Mouse (Mus musculus) liver, embryonic 13.5 days (tissue): ENCODE results near the gene Pax2. TPM values are rescaled to one million over a fixed set of nuclear protein-coding genes. Genes with fewer than 3 reads are reported as not detected.
"Not testable (repeated sequence)": the region's sequence is repeated elsewhere in the genome, so short reads cannot be mapped to it uniquely, and the experiment has no call there.

ENCODE experiments used
- ATAC-seq: fragments of 200-750 bp; cut with Nextera tagmentation; 2 replicates; pipeline ENCODE4 v1.8.0; 2017; ENCODE audit warnings: low read depth, mild to moderate bottlenecking, moderate number of reproducible peaks, moderate library complexity
- DNase-seq: peaks from one replicate; pipeline ENCODE4 v3.0.0; 2022
- H3K27ac ChIP-seq: fragments of 300-500 bp; sonication (generic); 2 replicates; pipeline ENCODE4 v1.5.1; 2015; ENCODE audit warnings: moderate library complexity, mild to moderate bottlenecking, inconsistent platforms
- H3K27me3 ChIP-seq: fragments of 300-500 bp; sonication (generic); 2 replicates; pipeline ENCODE4 v1.6.1; 2015; ENCODE audit warnings: mild to moderate bottlenecking, inconsistent platforms
- H3K36me3 ChIP-seq: fragments of 300-500 bp; sonication (generic); 2 replicates; pipeline ENCODE4 v1.6.1; 2015; ENCODE audit warnings: mild to moderate bottlenecking, inconsistent platforms
- H3K4me1 ChIP-seq: fragments of 300-500 bp; sonication (generic); replicated peaks from 2 replicates; pipeline ENCODE4 v1.6.1; 2015; ENCODE audit warnings: inconsistent platforms
- H3K4me2 ChIP-seq: fragments of 300-500 bp; sonication (generic); 2 replicates; pipeline ENCODE4 v1.6.1; 2015; ENCODE audit warnings: inconsistent platforms, mild to moderate bottlenecking, moderate library complexity
- H3K4me3 ChIP-seq: fragments of 300-500 bp; sonication (generic); replicated peaks from 2 replicates; pipeline ENCODE4 v1.5.1; 2015; ENCODE audit warnings: mild to moderate bottlenecking, inconsistent platforms
- H3K9ac ChIP-seq: fragments of 300-500 bp; sonication (generic); 2 replicates; pipeline ENCODE4 v1.6.1; 2015; ENCODE audit warnings: mild to moderate bottlenecking, inconsistent platforms
- H3K9me3 ChIP-seq: fragments of 300-500 bp; sonication (generic); replicated peaks from 2 replicates; pipeline ENCODE4 v1.6.1; 2016; ENCODE audit warnings: inconsistent platforms
- WGBS: fragments of 180-500 bp; shearing (Covaris S2); methylation state at CpG from one replicate; pipeline ENCODE4 v1.1.7; 2015; ENCODE audit not compliant: insufficient replicate concordance; 5-methylcytosine and 5-hydroxymethylcytosine counted together
- polyA plus RNA-seq: library from polyadenylated mRNA; unstranded; fragments of >200 nt; fragmentation: Nextera tagmentation; extraction: Ambion mirVana; gene quantifications from 2 replicates; pipeline ENCODE4 v1.2.1, GENCODE M21; 2015

Gene Pax2
- polyA plus RNA-seq, 1 experiment from 2014 or later: not detected

DNA sequence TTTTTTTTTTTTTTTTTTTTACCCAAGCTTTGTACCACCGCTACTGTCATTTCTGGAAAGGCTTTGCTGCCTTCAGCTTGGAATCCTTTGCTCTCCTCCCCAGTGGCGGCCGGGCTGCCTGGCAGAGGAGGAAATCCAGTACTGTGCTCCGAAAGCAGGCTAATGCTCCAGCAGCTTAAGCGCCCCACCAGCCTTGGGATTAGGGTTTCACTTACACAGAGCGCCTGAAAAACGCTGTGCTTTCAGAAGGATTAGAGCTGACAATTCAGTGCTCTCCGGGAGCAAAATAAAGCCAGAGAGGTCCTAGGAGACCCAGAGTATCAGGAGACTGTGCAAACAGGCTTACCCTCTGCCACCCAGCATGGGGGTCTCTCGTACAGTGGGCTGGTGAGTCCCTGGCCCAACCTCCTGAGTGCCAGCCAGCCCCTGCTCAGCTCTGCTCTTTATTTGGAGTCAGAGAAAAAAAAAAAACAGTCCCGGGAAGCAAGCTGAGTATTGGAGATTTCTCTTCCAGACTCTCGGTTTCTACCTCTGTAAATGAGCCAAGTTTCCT is 69.4 kb downstream of the Pax2 start:
- no peak for ATAC-seq
- H3K4me2 ChIP-seq: no peak overlapping the region
- no peak for DNase-seq
- H3K27ac ChIP-seq: no peak overlapping the region
- H3K4me3 ChIP-seq: no peak overlapping the region
- peaks cover 65% of the 10 kb centered on the region for H3K27me3 ChIP-seq
- no peak overlapping the region for H3K9ac ChIP-seq
- no peaks in the 10 kb centered on the region for H3K9me3 ChIP-seq
- no peaks in the 10 kb centered on the region for H3K4me1 ChIP-seq
- H3K36me3 ChIP-seq: no peaks in the 10 kb centered on the region
- 16% methylated on average over 11 of the region's 11 CpGs for WGBS

DNA sequence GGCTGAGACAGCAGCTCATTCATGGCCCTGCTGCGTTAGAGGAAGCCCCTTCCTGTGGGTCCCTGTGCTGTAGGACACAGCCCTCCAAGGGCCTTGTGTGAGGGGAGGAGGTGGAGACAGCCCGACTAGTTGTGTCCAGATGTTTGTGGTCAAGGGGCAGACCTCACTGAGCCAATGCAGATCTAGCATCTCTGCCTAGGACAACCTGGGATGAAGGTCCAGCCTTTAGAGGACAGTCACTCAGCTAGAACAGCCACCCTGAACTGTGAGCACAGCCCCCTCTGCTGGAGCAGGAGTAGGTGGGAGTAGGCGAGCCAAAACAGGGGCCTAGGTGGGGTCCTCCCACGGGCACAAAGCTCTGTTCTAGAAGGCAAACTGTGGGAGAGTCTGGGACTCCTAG is 70.0 kb downstream of the Pax2 start:
- no peaks in the 10 kb centered on the region for H3K9me3 ChIP-seq
- DNase-seq: no peak
- peaks cover 69% of the 10 kb centered on the region for H3K27me3 ChIP-seq

DNA sequence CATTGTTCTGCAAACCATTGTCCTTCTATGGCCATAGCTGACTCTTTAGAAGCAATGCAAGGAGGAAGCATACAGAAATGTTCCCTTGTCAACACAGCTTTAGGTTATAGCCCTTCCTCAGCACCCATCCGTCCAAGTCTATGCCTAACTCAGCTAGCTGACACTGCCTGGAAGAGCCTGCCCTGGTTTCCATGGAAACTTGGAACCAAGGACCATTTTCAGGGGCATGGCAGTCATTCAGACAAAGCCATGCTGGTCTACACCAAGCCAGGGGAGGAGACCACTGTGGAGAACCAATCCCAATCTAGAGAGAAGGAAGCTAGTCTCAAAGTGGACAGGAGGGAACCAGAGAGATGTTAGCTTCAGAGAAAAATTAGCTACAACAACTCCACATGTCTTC is 77.5 kb downstream of the Pax2 start:
- H3K27me3 ChIP-seq: peaks cover 93% of the 10 kb centered on the region
- WGBS: 35% methylated on average over 1 of the region's 1 CpGs
- H3K9ac ChIP-seq: no peak overlapping the region
- no peaks in the 10 kb centered on the region for H3K9me3 ChIP-seq
- H3K36me3 ChIP-seq: no peaks in the 10 kb centered on the region
- H3K4me3 ChIP-seq: no peak overlapping the region
- peaks cover 16% of the 10 kb centered on the region for H3K4me1 ChIP-seq
- H3K27ac ChIP-seq: no peak overlapping the region
- DNase-seq: no peak
- no peak for ATAC-seq
- H3K4me2 ChIP-seq: no peak overlapping the region

More for the DNA sequence above, 70.0 kb downstream of the Pax2 start:
- Histone ChIP-seq H3K4me2 (no peak overlapping the region), H3K27ac (no peak overlapping the region), H3K4me1 (no peaks in the 10 kb centered on the region), H3K36me3 (no peaks in the 10 kb centered on the region), H3K9ac (no peak overlapping the region), H3K4me3 (no peak overlapping the region)
- no peak for ATAC-seq
- WGBS: 14% methylated on average over 4 of the region's 4 CpGs

DNA sequence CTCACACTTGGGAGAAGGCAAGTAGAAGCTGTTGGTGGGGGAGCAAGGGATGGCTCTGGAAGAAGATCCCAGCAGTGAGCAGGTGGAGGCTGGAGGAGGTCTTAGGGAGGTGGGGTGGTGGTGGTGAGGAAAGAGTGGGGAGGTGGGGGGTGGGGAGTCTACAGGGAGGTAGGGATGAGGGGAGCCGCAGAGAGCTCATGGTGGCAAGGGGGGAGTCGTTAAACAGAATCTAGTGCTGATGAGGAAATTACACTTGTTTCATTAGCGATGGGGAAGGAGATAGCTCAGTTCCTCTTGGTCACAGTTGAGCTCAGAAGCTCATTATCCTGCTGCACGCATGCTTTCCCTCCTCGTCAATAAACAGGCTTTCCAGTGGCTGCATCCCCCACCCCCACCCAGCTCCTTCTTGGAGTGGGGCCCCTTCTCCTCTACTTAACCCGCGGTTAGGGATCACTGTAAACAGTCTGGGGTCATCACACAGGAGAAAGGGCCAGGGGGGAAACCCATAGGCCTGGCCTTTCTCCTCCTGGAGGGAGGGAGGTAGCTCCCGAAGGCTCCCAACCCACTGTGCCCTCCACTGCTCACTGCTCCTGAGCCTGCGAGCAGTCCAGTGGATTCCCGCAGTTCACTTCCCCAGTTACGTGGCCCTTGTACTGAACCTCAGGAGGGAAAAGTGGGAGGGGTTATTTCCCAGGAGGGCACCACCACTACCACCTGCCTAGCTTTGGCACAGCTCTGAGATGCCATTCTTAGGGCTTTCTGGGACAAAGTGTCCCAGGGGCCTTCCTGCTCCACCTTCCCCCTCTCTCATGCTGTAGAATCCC is 78.6 kb downstream of the Pax2 start:
- ATAC-seq: no peak

DNA sequence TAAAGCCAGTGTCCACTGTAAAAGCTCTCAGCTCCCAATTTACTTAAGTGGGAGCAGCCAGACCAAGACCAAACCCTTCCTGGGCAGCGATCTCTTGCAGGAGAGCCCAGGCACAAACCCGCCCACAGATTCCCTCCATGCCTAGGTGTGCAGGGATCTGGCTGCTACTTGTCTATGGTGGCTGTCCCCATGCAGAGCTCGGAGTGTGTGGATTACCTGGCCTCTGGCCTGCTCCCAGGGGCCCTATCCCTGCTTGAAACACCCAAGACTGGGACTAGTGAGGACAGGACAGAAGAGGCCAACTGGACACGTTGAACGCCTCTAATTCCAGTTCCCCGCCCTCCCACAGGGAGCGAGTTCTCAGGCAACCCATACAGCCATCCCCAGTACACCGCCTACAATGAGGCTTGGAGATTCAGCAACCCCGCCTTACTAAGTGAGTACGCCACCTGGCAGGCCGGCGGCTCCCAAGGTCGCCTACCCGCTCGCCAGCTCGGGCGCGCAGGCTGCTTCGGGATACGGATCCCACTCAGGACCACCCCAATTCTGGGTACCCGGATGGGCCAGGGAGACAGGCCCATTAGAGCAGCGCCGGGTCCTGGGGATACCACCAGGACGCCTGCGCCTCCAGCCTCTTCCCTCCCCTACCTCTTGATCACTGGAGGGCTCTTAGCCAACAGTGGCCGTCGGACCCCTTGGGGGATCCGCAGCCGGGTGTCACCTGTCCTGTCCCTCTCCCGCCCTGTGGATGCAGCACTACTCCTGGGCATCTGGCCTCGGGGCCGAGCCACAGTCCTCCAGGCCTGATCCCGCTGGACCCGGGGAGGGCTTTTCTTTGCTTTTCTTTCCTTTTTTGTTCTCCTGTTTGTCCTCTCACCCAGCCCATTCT is 79.4 kb downstream of the Pax2 start:
- H3K4me3 ChIP-seq: peak overlapping the region; percentile 48; the same call in 1 of the 2 replicates
- WGBS: 5% methylated on average over 34 of the region's 34 CpGs
- no peak overlapping the region for H3K27ac ChIP-seq
- H3K9ac ChIP-seq: no peak overlapping the region
- ATAC-seq (no peak), DNase-seq (no peak)
- no peaks in the 10 kb centered on the region for H3K9me3 ChIP-seq
- H3K4me1 ChIP-seq: peaks cover 16% of the 10 kb centered on the region
- H3K4me2 ChIP-seq: peak overlapping the region; percentile 57
- no peaks in the 10 kb centered on the region for H3K36me3 ChIP-seq
- H3K27me3 ChIP-seq: peaks cover 97% of the 10 kb centered on the region

More for the DNA sequence above, 78.6 kb downstream of the Pax2 start:
- DNase-seq: no peak
- 11% methylated on average over 11 of the region's 11 CpGs for WGBS
- no peaks in the 10 kb centered on the region for H3K9me3 ChIP-seq
- H3K9ac ChIP-seq: no peak overlapping the region
- no peak overlapping the region for H3K4me2 ChIP-seq
- no peak overlapping the region for H3K27ac ChIP-seq
- H3K27me3 ChIP-seq: peaks cover 94% of the 10 kb centered on the region
- H3K4me1 ChIP-seq: peaks cover 16% of the 10 kb centered on the region
- no peaks in the 10 kb centered on the region for H3K36me3 ChIP-seq
- no peak overlapping the region for H3K4me3 ChIP-seq

DNA sequence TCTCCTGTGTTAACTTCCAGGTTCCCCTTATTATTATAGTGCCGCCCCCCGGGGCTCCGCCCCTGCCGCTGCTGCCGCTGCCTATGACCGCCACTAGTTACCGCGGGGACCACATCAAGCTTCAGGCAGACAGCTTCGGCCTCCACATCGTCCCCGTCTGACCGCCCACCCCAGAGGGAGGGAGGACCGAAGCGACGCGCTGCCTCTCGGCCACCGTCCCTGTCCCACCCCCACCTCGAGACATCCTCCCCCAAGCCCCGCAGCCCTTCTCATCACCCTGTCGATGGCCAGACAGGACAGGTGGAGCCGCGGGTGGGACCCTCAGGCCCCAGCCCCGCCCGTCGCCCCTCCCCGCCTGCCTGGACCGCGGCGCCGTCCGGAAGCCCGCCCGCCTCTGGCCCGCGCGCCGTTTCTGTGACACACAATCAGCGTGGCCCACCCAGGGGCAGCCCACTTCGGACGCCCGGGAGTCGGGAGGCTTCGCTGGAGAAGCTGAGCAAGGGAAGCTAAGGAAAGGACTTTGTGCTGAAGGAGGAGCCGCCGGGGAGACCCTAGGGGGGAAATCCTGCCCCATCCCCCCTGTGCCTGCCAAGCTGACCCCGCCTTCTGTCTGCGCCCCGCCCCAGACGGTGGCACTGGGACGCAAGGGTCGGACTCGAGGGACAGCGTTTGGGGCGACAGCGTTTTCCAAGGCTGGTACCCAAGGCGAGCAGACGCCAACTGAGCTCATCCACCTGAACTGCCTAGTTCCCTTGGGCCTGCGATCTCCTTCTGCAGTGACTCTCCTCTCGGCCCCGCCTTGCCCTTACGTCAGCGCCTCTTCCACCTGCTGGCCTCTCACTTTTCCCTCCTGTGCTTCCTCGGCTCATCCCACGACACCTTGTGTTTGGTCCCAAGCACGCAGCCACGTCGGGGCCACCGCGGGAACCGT is 80.4 kb downstream of the Pax2 start:
- no peak overlapping the region for H3K27ac ChIP-seq
- WGBS: under 1% methylated on average over 69 of the region's 71 CpGs
- no peak for ATAC-seq
- no peaks in the 10 kb centered on the region for H3K36me3 ChIP-seq
- no peaks in the 10 kb centered on the region for H3K9me3 ChIP-seq
- no peak for DNase-seq
- H3K4me2 ChIP-seq: peak overlapping the region; percentile 57
- H3K4me1 ChIP-seq: peaks cover 16% of the 10 kb centered on the region
- H3K4me3 ChIP-seq: peak overlapping the region; percentile 48
- no peak overlapping the region for H3K9ac ChIP-seq
- peaks cover 90% of the 10 kb centered on the region for H3K27me3 ChIP-seq

DNA sequence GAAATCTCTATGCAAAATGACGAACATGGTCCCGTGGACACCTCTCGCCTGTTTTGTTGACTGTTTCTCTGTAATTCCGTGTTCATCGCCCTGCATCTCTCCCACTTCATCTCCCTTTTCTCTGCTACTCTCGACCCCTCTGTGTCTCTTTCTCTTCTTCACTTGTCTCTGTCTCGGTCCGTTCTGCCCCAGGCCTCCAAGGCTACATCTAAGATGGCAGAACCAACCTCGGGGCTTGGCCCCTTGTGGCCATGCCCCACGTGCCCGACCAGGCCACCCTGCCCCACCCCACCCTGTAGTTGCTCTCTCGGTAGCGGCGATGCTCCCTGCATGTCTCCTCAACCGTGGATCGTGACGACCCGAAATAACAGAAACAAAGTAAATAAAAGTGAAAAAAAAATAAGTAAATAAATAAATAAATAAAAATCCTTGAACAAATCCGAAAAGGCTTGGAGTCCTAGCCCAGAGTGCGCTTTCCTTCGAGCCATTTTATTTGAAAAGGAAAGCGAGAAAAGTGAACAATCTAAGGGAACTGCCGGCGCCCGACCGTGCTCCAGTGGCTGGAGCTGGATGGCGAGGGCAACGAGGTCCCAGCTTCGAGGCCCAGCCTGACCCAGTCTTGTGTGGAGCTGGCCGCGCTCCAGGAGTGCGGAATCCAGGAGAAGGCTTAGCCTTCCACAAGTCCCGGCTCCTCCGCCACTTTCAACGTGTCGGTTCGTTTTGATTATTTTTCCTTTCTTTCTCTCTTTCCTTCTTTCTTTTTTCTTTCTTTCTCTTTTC is 81.8 kb downstream of the Pax2 start:
- Histone ChIP-seq H3K4me2 (no peak overlapping the region), H3K36me3 (no peaks in the 10 kb centered on the region), H3K4me3 (no peak overlapping the region), H3K27ac (no peak overlapping the region), H3K27me3 (peaks cover 76% of the 10 kb centered on the region), H3K9me3 (no peaks in the 10 kb centered on the region), H3K4me1 (peaks cover 16% of the 10 kb centered on the region), H3K9ac (no peak overlapping the region)
- 4% methylated on average over 37 of the region's 37 CpGs for WGBS
- DNase-seq (no peak), ATAC-seq (no peak)

DNA sequence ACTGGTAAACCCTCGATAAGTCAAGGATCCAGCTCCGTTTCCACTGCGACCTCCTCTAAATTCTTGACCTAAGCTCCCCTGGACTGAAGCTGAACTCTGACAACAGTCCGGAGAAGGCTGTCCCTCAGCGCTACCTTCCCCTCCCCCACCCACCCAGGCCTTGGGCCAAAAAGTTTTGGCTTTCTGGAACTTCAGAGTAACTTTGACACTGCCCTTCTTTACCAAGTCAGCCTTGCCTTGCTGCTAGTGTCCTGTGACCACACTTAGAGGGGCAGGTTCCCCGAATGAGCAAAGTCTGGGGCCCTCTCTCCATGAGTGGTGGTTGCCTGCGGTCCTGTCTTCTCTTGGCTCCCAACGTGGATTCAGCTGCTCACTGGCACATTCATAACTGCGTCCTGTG is 82.5 kb downstream of the Pax2 start:
- H3K27me3 ChIP-seq: peaks cover 69% of the 10 kb centered on the region
- no peak overlapping the region for H3K4me2 ChIP-seq
- 15% methylated on average over 9 of the region's 9 CpGs for WGBS
- H3K4me3 ChIP-seq: no peak overlapping the region
- peaks cover 16% of the 10 kb centered on the region for H3K4me1 ChIP-seq
- ATAC-seq: no peak
- no peaks in the 10 kb centered on the region for H3K36me3 ChIP-seq
- no peak for DNase-seq
- no peak overlapping the region for H3K9ac ChIP-seq
- no peak overlapping the region for H3K27ac ChIP-seq
- no peaks in the 10 kb centered on the region for H3K9me3 ChIP-seq

DNA sequence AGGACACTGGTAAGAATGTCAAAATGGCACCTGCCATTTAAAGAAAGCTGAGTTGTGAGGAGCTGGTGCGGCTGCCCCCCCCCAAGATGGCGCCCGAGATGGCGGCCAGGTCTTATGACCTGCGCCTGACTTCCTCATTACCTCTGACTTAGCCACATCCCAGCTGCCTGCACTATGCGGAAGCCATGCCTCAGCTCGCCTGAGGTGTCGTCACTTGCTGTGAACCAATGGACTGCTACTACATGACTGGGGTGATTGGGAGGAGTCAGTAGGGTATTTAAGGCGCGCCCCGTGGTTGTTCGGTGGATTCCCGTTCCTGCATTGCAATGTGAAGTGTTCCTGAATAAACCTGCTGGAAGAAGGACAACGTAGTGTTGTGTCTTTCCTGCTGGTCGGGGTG is 86.8 kb downstream of the Pax2 start:
- ATAC-seq, H3K9me3 ChIP-seq, H3K4me1 ChIP-seq, H3K4me2 ChIP-seq, H3K4me3 ChIP-seq, H3K27ac ChIP-seq, H3K36me3 ChIP-seq, DNase-seq, H3K9ac ChIP-seq: not testable (repeated sequence)
- WGBS: 73% methylated on average over 15 of the region's 15 CpGs
- peaks cover 35% of the 10 kb centered on the region for H3K27me3 ChIP-seq

DNA sequence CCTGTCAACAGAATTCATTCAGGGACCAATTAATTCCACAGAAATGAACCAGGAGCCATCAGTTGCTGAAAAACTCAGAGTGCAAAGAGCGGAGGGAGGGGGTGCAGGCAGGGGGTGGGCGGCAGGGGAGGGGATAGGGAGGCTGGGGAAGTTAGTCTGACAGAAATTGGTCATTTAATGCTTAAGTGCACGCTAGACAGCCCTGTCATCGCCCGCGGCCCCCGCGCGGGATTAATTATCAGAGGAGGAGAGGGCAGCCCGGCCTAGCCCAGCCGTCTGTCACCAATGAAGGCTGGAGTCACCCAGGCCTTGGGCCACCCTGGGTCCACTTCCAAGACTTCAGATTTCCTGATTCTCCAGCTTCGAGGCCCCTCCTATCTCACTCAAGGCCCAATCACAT is 93.6 kb downstream of the Pax2 start:
- Histone ChIP-seq H3K4me1 (no peaks in the 10 kb centered on the region), H3K27me3 (0 out of 2 replicates have a peak, but pooled peaks cover 3% of the 10 kb centered on the region), H3K36me3 (no peaks in the 10 kb centered on the region), H3K9me3 (no peaks in the 10 kb centered on the region), H3K27ac (no peak overlapping the region), H3K9ac (no peak overlapping the region), H3K4me2 (no peak overlapping the region), H3K4me3 (no peak overlapping the region)
- DNase-seq (no peak), ATAC-seq (no peak)
- WGBS: 79% methylated on average over 12 of the region's 12 CpGs
